Mouse (Mus musculus) G1E (cell line): ENCODE data around the gene Fbrsl1.

ENCODE experiments used
- CTCF ChIP-seq: IDR thresholded peaks from 2 replicates; pipeline ENCODE4 v1.5.1; 2012; ENCODE audit warnings: low read depth, low read length, inconsistent platforms, mixed read lengths
- GATA1 ChIP-seq: IDR thresholded peaks from 2 replicates; pipeline ENCODE4 v1.6.1; 2012; ENCODE audit warnings: borderline replicate concordance, low read length, inconsistent platforms, mixed read lengths
- POLR2AphosphoS5 ChIP-seq: IDR thresholded peaks from 2 replicates; pipeline ENCODE4 v1.6.1; 2012; ENCODE audit warnings: low read depth, low read length, inconsistent platforms; ENCODE audit not compliant: insufficient replicate concordance

DNA sequence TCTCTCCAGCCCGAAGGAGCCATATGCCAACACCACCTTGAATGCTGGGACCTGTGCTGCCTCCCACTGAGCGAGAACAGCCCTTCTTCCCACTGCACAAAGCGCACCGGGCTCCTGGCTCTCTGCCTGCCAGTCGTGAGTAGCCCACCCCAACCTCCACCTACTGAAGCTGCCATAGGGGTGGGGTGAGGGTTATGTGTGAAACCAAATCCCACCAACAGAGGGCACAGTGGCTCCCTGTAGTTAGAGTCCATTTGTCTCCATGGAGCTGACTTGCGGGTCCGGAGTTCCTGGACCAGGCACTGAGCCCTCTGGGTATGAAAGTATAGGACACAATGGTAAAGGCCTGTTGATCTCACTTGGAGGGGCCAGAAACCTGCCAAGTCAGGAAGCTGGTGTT, 93.6 kb downstream of the Fbrsl1 start:
- TF ChIP-seq POLR2AphosphoS5 (no peak), GATA1 (no peak), CTCF (no peak)
